Mouse (Mus musculus): ENCODE data around the gene Usp50.

Usp50 gene

GRCm38 (mm10) chr2:126783370-126783769, at the start of gene Usp50:
Gene Usp50, minus strand, starts transcription at chr2:126783470.
- DNase-seq (ENCODE audit: extremely low spot score): no peak

DNA sequence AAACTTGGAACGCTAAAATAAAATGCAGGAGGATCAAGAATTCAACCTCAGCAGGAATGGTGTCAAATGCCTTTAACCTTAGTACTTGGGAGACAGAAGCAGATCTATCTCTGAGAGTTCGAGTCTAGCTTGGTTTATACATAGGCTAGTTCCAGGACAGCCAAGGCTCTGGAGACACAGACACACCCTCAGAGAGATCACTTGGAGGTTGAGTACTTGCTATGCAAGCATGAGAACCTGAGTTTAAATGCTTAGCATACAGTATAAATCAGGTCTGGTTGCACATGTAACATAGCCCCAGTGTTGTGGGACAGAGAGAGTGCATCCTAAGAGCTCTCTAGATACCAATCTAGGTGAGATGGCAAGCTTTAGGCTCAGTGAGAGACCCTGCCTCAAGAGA, 34.1 kb upstream of the Usp50 start:
- no peak for DNase-seq (ENCODE audit: extremely low spot score)

- no peak for DNase-seq (ENCODE audit: extremely low spot score)
Measured at GRCm38 (mm10) chr2:126816644-126817347, 33.5 kb upstream of the Usp50 start.

DNA sequence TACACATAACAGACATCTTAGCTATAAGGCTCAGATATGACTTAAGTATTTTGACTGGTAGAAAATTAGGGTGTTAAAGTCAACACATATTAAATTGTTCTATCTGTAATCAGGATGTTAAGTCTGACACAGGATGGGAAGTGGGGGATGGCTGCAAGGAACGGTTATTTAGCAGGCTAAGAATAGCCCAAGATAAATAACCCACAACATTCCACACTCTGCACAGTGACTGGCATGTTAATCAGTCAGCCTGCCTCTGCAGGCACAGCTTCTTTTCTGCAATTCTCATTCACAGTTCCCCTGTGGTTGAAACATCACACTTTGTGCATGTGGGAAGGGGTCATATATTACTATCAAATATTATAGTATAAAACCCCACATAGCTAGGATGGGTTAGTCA, 32.6 kb upstream of the Usp50 start:
- DNase-seq (ENCODE audit: extremely low spot score): no peak

GRCm38 (mm10) chr2:126801980-126802379, 18.7 kb upstream of the Usp50 start:
- no peak for DNase-seq (ENCODE audit: extremely low spot score)

DNA sequence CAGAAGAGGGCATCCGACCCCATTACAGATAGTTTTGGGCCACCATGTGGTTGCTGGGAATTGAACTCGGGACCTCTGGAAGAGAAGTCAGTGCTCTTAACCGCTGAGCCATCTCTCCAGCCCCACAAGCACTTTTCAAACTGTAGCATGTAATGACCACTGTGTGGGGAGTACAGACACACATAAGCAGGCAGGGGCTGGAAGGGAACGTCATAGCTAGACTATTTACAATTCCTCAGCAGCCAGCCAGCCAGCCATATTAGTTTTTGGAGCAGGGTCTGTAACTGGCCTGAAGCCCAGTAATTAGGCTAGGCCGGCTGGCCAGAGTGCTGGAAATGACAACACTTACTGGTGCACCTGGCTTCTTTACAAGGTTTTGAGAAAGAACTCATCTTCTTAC, 15.2 kb upstream of the Usp50 start:
- DNase-seq (ENCODE audit: extremely low spot score): no peak

DNA sequence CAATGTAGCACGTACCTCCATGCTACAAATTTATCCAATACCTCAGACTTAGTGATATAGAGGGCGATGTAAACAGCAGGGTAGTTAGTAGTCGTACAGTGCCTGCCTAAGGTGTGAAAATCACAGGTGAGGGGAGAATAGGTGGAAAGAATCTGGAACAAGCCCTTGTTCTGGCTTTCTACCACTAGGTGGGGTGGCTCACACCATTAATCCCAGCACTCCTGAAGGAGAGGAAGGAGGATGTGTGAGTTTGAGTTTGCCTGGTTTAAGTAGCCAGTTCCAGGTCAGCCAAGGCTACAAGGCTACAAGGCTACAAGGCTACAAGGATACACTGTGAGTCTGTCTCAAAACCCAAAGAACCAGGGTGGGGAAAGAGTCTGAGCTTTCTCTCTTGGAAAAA, 12.4 kb upstream of the Usp50 start:
- no peak for DNase-seq (ENCODE audit: extremely low spot score)

- DNase-seq (ENCODE audit: extremely low spot score): no peak
Measured at GRCm38 (mm10) chr2:126792611-126793010, 9.3 kb upstream of the Usp50 start.

DNA sequence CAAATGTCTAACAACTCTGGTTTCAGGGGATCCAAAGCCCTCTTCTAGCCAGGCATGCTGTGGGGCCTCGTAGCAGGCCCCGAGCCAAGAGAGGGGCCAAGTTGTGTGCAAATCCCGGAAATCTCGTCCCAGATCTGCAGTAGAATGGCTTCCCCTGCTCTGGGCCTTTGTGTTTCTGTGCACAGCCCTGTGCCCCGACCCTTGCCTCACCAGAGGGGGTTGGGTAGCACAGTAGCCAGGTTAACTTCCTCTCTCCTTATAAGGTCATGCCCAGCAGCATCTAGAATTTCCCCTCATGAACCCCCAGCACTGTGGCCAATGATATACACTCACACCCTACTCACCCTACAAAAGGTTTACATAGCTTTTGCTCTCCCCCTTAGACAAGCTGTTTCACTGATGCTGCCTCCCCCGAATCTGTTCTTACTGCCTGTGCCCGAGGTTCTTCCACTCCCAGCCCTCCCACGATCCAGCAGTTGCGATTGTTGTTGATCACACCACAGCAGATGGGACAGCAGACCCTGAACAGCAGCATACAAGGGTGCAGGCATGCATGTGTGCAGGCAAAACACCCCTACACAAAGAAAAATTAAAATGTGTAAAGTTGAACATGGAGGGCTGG, 4.6 kb upstream of the Usp50 start:
- peak; percentile 9 for DNase-seq (ENCODE audit: extremely low spot score)

GRCm38 (mm10) chr2:126782433-126782832, 837 bp downstream of the Usp50 start:
- no peak for DNase-seq (ENCODE audit: extremely low spot score)

DNA sequence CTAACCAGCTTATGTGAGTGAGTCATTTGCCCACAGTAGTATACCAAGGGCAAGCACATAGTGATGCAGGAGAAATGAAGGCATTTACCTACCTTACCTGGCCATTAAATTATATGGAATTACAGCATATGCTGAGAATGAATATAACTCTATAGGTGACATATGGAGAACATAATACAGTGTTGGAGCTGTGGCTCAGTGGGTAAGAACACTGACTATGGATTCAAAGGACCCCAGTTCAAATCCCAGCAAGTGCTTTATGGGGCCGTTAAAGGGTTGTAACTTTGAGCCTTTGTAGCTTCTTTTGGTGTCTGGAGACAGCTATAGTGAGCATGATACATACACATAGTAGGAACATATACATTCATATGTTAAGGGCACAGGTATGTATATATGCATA, 1.8 kb downstream of the Usp50 start:
- no peak for DNase-seq (ENCODE audit: extremely low spot score)

DNA sequence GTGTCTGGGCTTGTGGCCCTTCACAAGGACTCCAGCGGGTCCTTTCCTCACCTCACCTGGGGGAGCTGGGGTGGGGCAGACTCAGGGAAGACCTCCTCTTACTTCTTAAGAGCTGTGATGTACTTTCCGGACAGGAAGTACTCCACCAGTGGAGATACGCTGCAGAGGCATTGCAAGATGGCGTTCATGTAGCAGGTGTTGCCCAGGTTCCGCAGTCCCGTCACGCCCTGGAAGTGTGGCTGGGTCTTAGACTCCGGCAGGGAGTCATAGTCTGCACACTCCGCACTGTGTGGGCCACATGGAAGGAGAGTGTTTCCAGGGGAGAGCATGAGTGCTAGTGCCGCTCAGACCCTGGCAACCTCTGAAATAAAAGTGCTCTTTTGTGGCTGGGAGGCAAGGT, 3.0 kb downstream of the Usp50 start:
- DNase-seq (ENCODE audit: extremely low spot score): no peak

- DNase-seq (ENCODE audit: extremely low spot score): no peak
Measured at GRCm38 (mm10) chr2:126778806-126779205, 4.5 kb downstream of the Usp50 start.

- DNase-seq (ENCODE audit: extremely low spot score): no peak
Measured at GRCm38 (mm10) chr2:126776416-126776815, 6.9 kb downstream of the Usp50 start.

DNA sequence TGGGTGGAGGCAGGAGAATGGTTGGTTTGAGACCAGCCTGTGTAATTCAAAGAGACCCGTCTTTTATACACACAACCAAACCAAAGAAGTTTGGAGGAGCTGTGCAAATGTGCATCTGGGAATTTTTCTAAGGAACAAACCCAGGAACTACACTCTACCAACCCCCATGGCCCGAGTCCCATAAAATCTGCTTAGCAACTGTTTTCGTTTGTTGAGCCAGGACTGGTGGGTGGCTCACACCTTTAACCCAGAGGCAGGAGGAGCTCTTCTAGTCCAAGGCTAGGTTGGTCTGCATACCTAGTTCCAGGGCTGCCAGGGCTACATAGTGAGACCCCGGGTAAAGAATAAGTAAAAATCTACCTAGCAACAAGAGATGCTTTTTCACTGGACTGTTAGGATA, 7.3 kb downstream of the Usp50 start:
- DNase-seq (ENCODE audit: extremely low spot score): no peak

DNA sequence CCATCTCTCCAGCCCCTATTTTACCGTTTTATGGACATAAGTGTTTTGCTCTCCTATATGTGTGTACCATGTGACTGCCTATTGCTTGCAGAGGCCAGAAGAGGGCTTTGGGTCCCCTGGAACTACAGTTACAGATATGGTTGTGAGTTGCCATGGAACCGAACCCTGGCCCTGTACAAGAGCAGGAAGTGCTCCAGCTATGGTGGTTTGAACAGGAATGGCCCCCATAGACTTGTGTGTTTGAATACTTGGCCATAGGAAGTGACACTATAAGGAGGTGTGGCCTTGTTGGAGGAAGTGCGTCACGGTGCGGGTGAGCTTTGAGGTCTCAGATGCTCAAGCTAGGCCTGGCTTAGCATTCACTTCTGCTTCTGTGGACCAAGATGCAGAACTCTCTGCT, 11.1 kb downstream of the Usp50 start:
- no peak for DNase-seq (ENCODE audit: extremely low spot score)

GRCm38 (mm10) chr2:126769431-126770181, 13.7 kb downstream of the Usp50 start:
- DNase-seq (ENCODE audit: extremely low spot score): no peak

DNA sequence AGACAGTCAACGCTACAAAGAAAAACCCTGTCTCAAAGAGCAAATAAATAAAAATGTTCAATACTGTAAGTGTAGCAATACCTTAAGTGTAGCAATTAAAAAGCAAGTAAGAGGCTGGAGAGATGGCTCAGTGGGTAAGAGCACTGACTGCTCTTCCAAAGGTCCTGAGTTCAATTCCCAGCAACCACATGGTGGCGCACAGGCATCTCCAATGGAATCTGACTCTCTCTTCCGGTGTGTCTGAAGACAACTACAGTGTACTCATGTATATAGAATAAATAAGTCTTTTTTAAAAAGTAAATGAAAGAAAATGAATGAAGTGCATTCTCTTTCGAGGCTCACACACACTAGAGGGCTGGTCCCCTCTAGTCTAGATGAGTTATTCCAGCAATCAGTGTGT, 15.1 kb downstream of the Usp50 start:
- DNase-seq (ENCODE audit: extremely low spot score): no peak

DNA sequence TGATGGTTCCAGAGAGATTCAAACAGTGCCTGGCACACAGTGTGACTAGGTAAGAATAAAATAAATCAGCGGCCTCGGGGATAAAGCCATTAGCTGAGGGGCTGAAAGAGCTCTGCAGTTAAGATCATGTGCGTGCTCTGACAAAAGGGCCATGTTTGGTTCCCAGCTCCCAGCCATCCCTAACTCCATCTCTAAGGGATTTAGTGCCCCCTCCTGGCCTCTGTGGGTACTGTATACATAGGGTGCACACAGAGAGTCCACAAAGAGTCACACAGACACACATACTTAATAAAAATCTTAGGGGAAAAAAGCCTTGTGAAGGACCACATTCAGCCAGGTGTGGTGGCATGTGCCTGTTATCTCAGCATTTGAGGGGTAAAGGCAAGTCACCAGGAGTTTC, 15.7 kb downstream of the Usp50 start:
- DNase-seq (ENCODE audit: extremely low spot score): no peak

DNA sequence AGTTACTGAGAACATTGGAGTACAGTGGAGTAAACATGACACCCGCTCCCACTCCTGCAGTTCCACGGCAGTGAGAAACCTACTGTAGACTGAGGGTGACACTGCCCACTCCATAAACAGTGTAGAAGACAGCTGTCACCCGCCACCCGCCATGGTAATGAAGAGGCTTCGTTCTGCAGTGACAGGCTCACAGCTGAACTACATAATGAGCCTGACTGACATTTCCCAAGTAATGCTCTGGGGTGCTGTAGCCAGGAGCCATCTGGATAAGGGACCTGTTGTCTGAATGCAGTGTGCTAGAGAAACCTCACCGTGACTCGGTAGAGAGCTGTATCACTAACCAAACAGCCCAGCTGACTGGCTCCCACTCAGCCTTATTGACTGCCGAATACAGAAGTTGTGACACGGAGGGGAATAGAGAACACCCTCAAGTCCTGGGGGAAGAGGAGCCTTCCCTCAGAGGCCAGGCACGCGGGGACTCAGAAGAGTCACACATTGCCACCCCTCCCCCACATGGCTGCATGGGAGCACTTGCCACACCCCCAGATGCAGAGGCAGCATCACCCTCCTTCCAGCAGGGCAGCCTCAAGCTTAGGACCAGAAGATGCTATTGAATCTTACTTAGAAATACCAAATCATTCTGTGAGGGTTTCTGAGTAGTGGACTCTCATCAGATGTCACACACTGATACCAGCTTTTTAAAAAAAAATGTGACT, 17.2 kb downstream of the Usp50 start:
- DNase-seq (ENCODE audit: extremely low spot score): no peak

- no peak for DNase-seq (ENCODE audit: extremely low spot score)
Measured at GRCm38 (mm10) chr2:126759351-126759750, 23.9 kb downstream of the Usp50 start.

GRCm38 (mm10) chr2:126755664-126756063, 27.6 kb downstream of the Usp50 start:
- no peak for DNase-seq (ENCODE audit: extremely low spot score)

Data from embryo, embryonic 9.5 days (tissue).